Mouse (Mus musculus) activated CD4-positive, CD25-positive, alpha-beta regulatory T cell, adult 4 months (primary cell): ENCODE measurements around the gene Gm43951. TPM values are rescaled to one million over a fixed set of nuclear protein-coding genes. Genes with fewer than 3 reads are reported as not detected.
"Not testable (repeated sequence)": the region's sequence is repeated elsewhere in the genome, so short reads cannot be mapped to it uniquely, and the experiment has no call there.

Source experiments
- ATAC-seq: one replicate; pipeline ENCODE4 v1.8.0; 2017
- polyA plus RNA-seq, 2 experiments: library from polyadenylated mRNA; unstranded; fragments of 100-300 nt; shearing (Covaris generic); gene quantifications; one replicate each; pipeline ENCODE4 v1.2.1; 2017

Gene Gm43951
- polyA plus RNA-seq, 2 experiments from 2014 or later: not detected

GRCm38 (mm10) chr11:72196506-72196905 lies 10.1 kb downstream of the Gm43951 start:
- peak; percentile 78 for ATAC-seq

- ATAC-seq: no peak
These were observed 12.4 kb downstream of the Gm43951 start for GRCm38 (mm10) chr11:72194259-72194658.

GRCm38 (mm10) chr11:72190857-72191256 lies 15.8 kb downstream of the Gm43951 start:
- ATAC-seq: no peak

GRCm38 (mm10) chr11:72184252-72184651 lies 22.4 kb downstream of the Gm43951 start:
- ATAC-seq: no peak

GRCm38 (mm10) chr11:72181136-72181535 lies 25.5 kb downstream of the Gm43951 start:
- no peak for ATAC-seq

GRCm38 (mm10) chr11:72180556-72180955 lies 26.1 kb downstream of the Gm43951 start:
- ATAC-seq: no peak

GRCm38 (mm10) chr11:72176553-72176952 lies 30.1 kb downstream of the Gm43951 start:
- ATAC-seq: no peak

- no peak for ATAC-seq
These were observed 30.7 kb downstream of the Gm43951 start for GRCm38 (mm10) chr11:72175966-72176365.

GRCm38 (mm10) chr11:72174721-72175120 lies 31.9 kb downstream of the Gm43951 start:
- no peak for ATAC-seq

GRCm38 (mm10) chr11:72173506-72173905 lies 33.1 kb downstream of the Gm43951 start:
- ATAC-seq: no peak

- not testable (repeated sequence) for ATAC-seq
These were observed 34.7 kb downstream of the Gm43951 start for GRCm38 (mm10) chr11:72171906-72172305.

- ATAC-seq: no peak
These were observed 36.8 kb downstream of the Gm43951 start for GRCm38 (mm10) chr11:72169871-72170270.

- ATAC-seq: no peak
These were observed 43.4 kb downstream of the Gm43951 start for GRCm38 (mm10) chr11:72163198-72163597.

GRCm38 (mm10) chr11:72156624-72157023 lies 50.0 kb downstream of the Gm43951 start:
- no peak for ATAC-seq

GRCm38 (mm10) chr11:72155981-72156428 lies 50.6 kb downstream of the Gm43951 start:
- ATAC-seq: no peak

- no peak for ATAC-seq
These were observed 51.3 kb downstream of the Gm43951 start for GRCm38 (mm10) chr11:72155186-72155980.

Other genes starting within 250 kb of the Gm43951 start
- under 1 TPM in 1 of 2 experiments, not detected in 1; 0.33 TPM for gene Aipl1, start 169.3 kb downstream of the Gm43951 start, polyA plus RNA-seq
- gene Pimreg, start 164.8 kb downstream of the Gm43951 start, polyA plus RNA-seq: 1 to 10 TPM; 9.5 to 9.7 TPM
- gene Pitpnm3, start 71.1 kb downstream of the Gm43951 start, polyA plus RNA-seq: not detected
- 10 to 100 TPM; 18.5 to 19.6 TPM for gene 4933427D14Rik, start 619 bp upstream of the Gm43951 start, polyA plus RNA-seq
- gene Txndc17, start 707 bp upstream of the Gm43951 start, polyA plus RNA-seq: 100 to 1,000 TPM; 118 to 131 TPM
- gene Med31, start 8.8 kb upstream of the Gm43951 start, polyA plus RNA-seq: 10 to 100 TPM; 13.0 to 15.6 TPM
- not detected for gene Slc13a5, start 60.4 kb upstream of the Gm43951 start, polyA plus RNA-seq
- 100 to 1,000 TPM in 1 of 2 experiments, 10 to 100 TPM in 1; 68.0 to 111 TPM for gene Xaf1, start 94.8 kb upstream of the Gm43951 start, polyA plus RNA-seq
- under 1 TPM; 0.20 to 0.28 TPM for gene Fbxo39, start 107.6 kb upstream of the Gm43951 start, polyA plus RNA-seq
- not detected for gene Tekt1, start 155.6 kb upstream of the Gm43951 start, polyA plus RNA-seq
- not detected for gene Smtnl2, start 204.9 kb upstream of the Gm43951 start, polyA plus RNA-seq
- gene Ggt6, start 228.7 kb upstream of the Gm43951 start, polyA plus RNA-seq: not detected
- gene Mybbp1a, start 234.5 kb upstream of the Gm43951 start, polyA plus RNA-seq: 10 to 100 TPM; 55.5 to 77.9 TPM